ENCODE assay signal across 9 mouse cellular contexts in the genomic region with DNA sequence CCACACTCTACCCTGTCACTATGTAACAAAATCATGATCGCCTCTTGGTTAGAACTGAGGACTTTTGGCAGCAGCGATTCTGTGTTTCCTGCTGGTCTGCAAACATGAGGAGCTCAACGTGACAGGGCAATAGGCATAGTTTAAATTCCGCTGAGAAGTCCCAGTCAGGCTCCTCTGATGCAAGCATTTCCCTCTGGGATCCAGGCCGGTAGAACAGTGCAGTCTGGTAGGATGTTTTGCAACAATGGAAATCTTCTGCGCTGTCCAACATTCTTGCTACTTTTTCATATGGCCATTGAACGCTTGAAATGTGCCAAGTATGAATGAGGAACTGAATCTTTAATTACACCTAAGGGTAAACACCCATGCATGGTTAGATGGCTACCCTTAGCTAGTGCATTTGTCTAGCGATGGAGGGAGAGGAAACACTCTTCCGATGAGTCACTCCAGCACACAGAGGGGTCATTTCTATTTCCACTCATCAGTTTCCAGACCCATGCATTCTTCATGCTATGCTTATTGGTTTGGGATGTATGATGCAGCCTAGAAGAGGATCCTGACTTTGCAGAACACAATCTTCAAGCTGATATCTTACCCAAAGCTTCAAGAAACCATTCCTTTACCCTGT.
A peak's percentile ranks its signal among the peaks of the same experiment; 100 is the strongest.
DNase-seq lines count a peak whose midpoint lies in the region; ATAC-seq and TF ChIP-seq lines count a peak whose summit lies in the region.
"Had no signal": no experiment of that assay in that cellular context is flagged by ENCODE, and none has a peak within 500 bp of the region (broad histone marks: within the 10 kb centered on the region; RNA-seq: fewer than 3 reads in every experiment).

No protein-coding gene starts in this region.

- no peaks in the 10 kb centered on the region for H3K27me3 ChIP-seq in midbrain, embryonic 11.5 days (ENCODE audit: control insufficient read depth, insufficient read depth, low read length)
- no peaks in the 10 kb centered on the region for H3K27me3 ChIP-seq in midbrain, embryonic 16.5 days (ENCODE audit: control insufficient read depth, insufficient read depth, low read depth, low read length)

- TF ChIP-seq POLR2A in embryonic fibroblast, embryonic 13.5 days (IDR thresholded peaks at IDR 0.05; ENCODE audit: low read depth, low read length) = no peak

- H3K4me2 ChIP-seq in midbrain, embryonic 11.5 days = no peak overlapping the region
- H3K4me2 ChIP-seq in midbrain, embryonic 16.5 days (ENCODE audit: low read length) = no peak overlapping the region

- H3K36me3 ChIP-seq in midbrain, embryonic 11.5 days (ENCODE audit: control insufficient read depth, insufficient read depth, low read length) = no peaks in the 10 kb centered on the region
- no peaks in the 10 kb centered on the region for H3K36me3 ChIP-seq in midbrain, embryonic 16.5 days (ENCODE audit: control insufficient read depth, insufficient read depth, low read length)

- H3K4me3 ChIP-seq in midbrain, embryonic 11.5 days (ENCODE audit: low read depth, low read length) = no peak overlapping the region
- no peak overlapping the region for H3K4me3 ChIP-seq in midbrain, embryonic 16.5 days (ENCODE audit: low read depth, low read length)
- H3K4me3 ChIP-seq in embryonic fibroblast, embryonic 13.5 days (ENCODE audit: insufficient read depth, low read length) = no peak overlapping the region
- H3K4me3 ChIP-seq in layer of hippocampus, adult 2 months = no peak overlapping the region

- no peak overlapping the region for H3K9ac ChIP-seq in midbrain, embryonic 11.5 days (ENCODE audit: low read length)
- no peak overlapping the region for H3K9ac ChIP-seq in midbrain, embryonic 16.5 days (ENCODE audit: low read depth, low read length)

- no peak for ATAC-seq in midbrain, embryonic 11.5 days (ENCODE audit: low FRiP score)
- no peak for ATAC-seq in midbrain, embryonic 16.5 days
- 0 out of 2 replicates have a peak, but pooled peaks have one; percentile 39 for ATAC-seq in neutrophil, adult 5-6 weeks (ENCODE audit: extremely low read depth, insufficient number of reproducible peaks, low FRiP score, poor library complexity, severe bottlenecking)

- H3K27ac ChIP-seq in midbrain, embryonic 11.5 days (ENCODE audit: low read depth, low read length) = no peak overlapping the region
- H3K27ac ChIP-seq in midbrain, embryonic 16.5 days (ENCODE audit: low read length) = no peak overlapping the region
- peak overlapping the region; percentile 62 for H3K27ac ChIP-seq in embryonic fibroblast, embryonic 13.5 days (ENCODE audit: insufficient read depth, low read length)
- H3K27ac ChIP-seq in layer of hippocampus, adult 2 months = no peak overlapping the region

- WGBS in midbrain, embryonic 11.5 days = 86% methylated on average over 9 of the region's 9 CpGs
- WGBS in midbrain, embryonic 16.5 days = 82% methylated on average over 9 of the region's 9 CpGs

- peak; percentile 56 for DNase-seq in midbrain, embryonic 11.5 days (ENCODE audit: low spot score, missing footprints)
- DNase-seq in kidney, postnatal 10 days = peak; percentile 55
- DNase-seq in layer of hippocampus, postnatal 10 days (ENCODE audit: low spot score in 2 of 2) = no peak
- no peak for DNase-seq in layer of hippocampus, adult 9-10 months (ENCODE audit: low spot score)
- DNase-seq in layer of hippocampus, adult 2 months (ENCODE audit: low spot score in 2 of 2) = no peak
- DNase-seq: cerebellum, adult 18-20 months had no signal

- H3K4me1 ChIP-seq in midbrain, embryonic 11.5 days (ENCODE audit: control insufficient read depth, insufficient read depth, low read length) = no peaks in the 10 kb centered on the region
- no peaks in the 10 kb centered on the region for H3K4me1 ChIP-seq in midbrain, embryonic 16.5 days (ENCODE audit: control insufficient read depth, insufficient read depth, low read length)
- H3K4me1 ChIP-seq in embryonic fibroblast, embryonic 13.5 days (ENCODE audit: control insufficient read depth, insufficient read depth, low read length) = peaks cover 7% of the 10 kb centered on the region; the same call in 1 of the 2 replicates

- TF ChIP-seq CTCF in embryonic fibroblast, embryonic 13.5 days (IDR thresholded peaks at IDR 0.05; ENCODE audit: borderline replicate concordance, insufficient read depth, low read length) = no peak
- TF ChIP-seq CTCF in layer of hippocampus, adult 2 months (conservative IDR thresholded peaks at IDR 0.05) = no peak

- H3K9me3 ChIP-seq in midbrain, embryonic 11.5 days (ENCODE audit: control insufficient read depth, low read length) = no peaks in the 10 kb centered on the region
- no peaks in the 10 kb centered on the region for H3K9me3 ChIP-seq in midbrain, embryonic 16.5 days (replicated peaks; ENCODE audit: control insufficient read depth, low read length, poor library complexity, severe bottlenecking)

Comparison
In these comparisons a context has a peak if more than half of its experiments do, and no peak if none do; other contexts are left out.
1. DNase-seq: peak in midbrain, embryonic 11.5 days (single experiment) and kidney, postnatal 10 days (single experiment); none in layer of hippocampus, postnatal 10 days (0 of 2), layer of hippocampus, adult 9-10 months (single experiment) and layer of hippocampus, adult 2 months (0 of 2).